Mouse (Mus musculus): ENCODE measurements at regions not wholly inside any gene's neighbourhood (a gene's known extent, or its start where the extent isn't known, plus 50 kb on each side); places are given as distances from the start of the nearest gene placed in this dataset.

DNA sequence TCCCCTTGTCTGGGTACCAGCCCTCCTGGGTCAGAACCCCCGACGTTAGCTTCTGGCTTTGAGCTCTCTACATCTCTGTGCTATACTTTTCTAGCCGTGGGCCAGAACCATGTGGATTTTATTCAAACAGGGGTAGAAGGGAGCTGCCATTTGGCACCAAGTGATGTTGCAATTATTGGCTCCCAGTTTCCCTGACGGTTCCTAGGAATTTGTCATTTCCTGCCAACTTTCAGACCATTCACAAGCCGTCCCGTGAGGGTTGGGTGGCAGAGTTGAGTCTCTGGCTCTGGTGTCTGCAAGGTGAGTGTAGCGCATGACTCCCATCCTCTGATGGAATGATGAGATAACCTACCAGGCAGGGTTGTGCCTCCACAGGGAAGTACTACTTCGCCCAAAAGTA is 181.2 kb upstream of the Zdhhc25 start:
- TF ChIP-seq CTCF (conservative IDR thresholded peaks at IDR 0.05; ENCODE audit: low read length): no peak
- no peak for TF ChIP-seq NANOG (IDR thresholded peaks at IDR 0.05; ENCODE audit: borderline replicate concordance, low read length)
- TF ChIP-seq POU5F1 (IDR thresholded peaks at IDR 0.05; ENCODE audit: borderline replicate concordance, low read length): no peak
